Mouse (Mus musculus): ENCODE measurements around the gene Eya4.

DNA sequence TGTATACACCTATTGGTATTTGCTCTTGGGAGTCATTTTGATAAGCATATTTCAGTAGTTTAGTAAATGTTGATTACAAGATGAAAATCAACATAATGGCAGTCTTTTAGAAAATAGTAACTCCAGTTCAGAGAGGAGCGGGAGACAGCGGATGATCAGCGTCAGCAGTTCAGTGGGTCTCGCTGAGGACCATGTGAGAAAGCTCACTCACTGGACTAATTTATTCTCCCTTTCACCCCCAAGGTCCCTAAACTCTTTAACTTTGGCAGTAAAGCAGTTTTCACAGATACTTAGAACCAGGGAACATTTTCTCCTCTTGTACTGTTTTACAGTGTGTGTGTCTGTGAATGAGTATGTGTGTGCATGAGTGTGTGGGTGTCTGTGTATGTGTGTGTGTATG is 115.2 kb downstream of the Eya4 start:
- TF ChIP-seq TAL1 (IDR thresholded peaks at IDR 0.05; ENCODE audit: low read length) (no peak), GATA1 (IDR thresholded peaks at IDR 0.05; ENCODE audit: low read length) (no peak)

Data from erythroblast, embryonic 14.5 days (primary cell).